Mouse (Mus musculus) MEL (cell line): Measurements from ENCODE around the gene Gm35549. TPM values are rescaled to one million over a fixed set of nuclear protein-coding genes. Genes with fewer than 3 reads are reported as not detected.

Experiments used
- DNase-seq: peaks from one replicate; pipeline ENCODE4 v3.0.0; 2011; ENCODE audit warnings: low read depth, low spot score
- H3K27ac ChIP-seq: 2 replicates; pipeline ENCODE4 v1.5.1; 2012; ENCODE audit warnings: low read depth, mild to moderate bottlenecking, control low read depth, low read length, moderate library complexity; ENCODE audit not compliant: control insufficient read depth
- H3K27me3 ChIP-seq, 2 experiments: fragments of 150-350 bp in 1 of 2; sonication (generic) in 1 of 2; 2 replicates each; pipeline ENCODE4 v1.6.1; 2012; ENCODE audit warnings: low read length in 2 of 2, mild to moderate bottlenecking in 2 of 2, improper control_type of control experiment in 1 of 2, moderate library complexity in 1 of 2; ENCODE audit not compliant: insufficient read depth in 2 of 2, control insufficient read depth in 1 of 2
- H3K36me3 ChIP-seq, 2 experiments: 2 replicates each; pipeline ENCODE4 v1.6.1; 2012 to 2014; ENCODE audit warnings: low read length in 2 of 2, improper control_type of control experiment in 1 of 2, inconsistent platforms in 1 of 2, mild to moderate bottlenecking in 1 of 2; ENCODE audit not compliant: insufficient read depth in 2 of 2, control insufficient read depth in 1 of 2
- H3K4me1 ChIP-seq, 2 experiments: fragments of 150-350 bp in 1 of 2; sonication (generic) in 1 of 2; 2 replicates each; pipeline ENCODE4 v1.6.1; 2012; ENCODE audit warnings: low read length in 2 of 2, improper control_type of control experiment in 1 of 2, mild to moderate bottlenecking in 1 of 2; ENCODE audit not compliant: insufficient read depth in 2 of 2, control insufficient read depth in 1 of 2
- H3K4me3 ChIP-seq, 2 experiments: fragments of 150-350 bp in 1 of 2; sonication (generic) in 1 of 2; 2 replicates each; pipeline ENCODE4 v1.5.1; 2012; ENCODE audit warnings: low read depth in 2 of 2, low read length in 2 of 2, mild to moderate bottlenecking in 2 of 2, moderate library complexity in 2 of 2, control low read depth in 1 of 2, improper control_type of control experiment in 1 of 2; ENCODE audit not compliant: control insufficient read depth in 1 of 2, insufficient read depth in 1 of 2
- H3K79me2 ChIP-seq: 2 replicates; pipeline ENCODE4 v1.6.1; 2012; ENCODE audit warnings: mild to moderate bottlenecking, low read length, moderate library complexity; ENCODE audit not compliant: control insufficient read depth, poor library complexity, insufficient read depth
- H3K9ac ChIP-seq: 2 replicates; pipeline ENCODE4 v1.6.1; 2012; ENCODE audit warnings: low read depth, mild to moderate bottlenecking, control low read depth, low read length, moderate library complexity; ENCODE audit not compliant: control insufficient read depth, poor library complexity, severe bottlenecking
- H3K9me3 ChIP-seq: fragments of 150-350 bp; sonication (generic); replicated peaks from 2 replicates; pipeline ENCODE4 v1.6.1; 2012; ENCODE audit warnings: mild to moderate bottlenecking, low read length, improper control_type of control experiment, moderate library complexity; ENCODE audit not compliant: insufficient read depth
- CHD2 ChIP-seq: IDR thresholded peaks from 2 replicates; pipeline ENCODE4 v1.6.1; 2011; ENCODE audit warnings: low read length, improper control_type of control experiment
- E2F4 ChIP-seq: IDR thresholded peaks from 2 replicates; pipeline ENCODE4 v1.6.1; 2011; ENCODE audit warnings: low read depth, low read length, improper control_type of control experiment, borderline replicate concordance
- ELF1 ChIP-seq: IDR thresholded peaks from 2 replicates; pipeline ENCODE4 v1.6.1; 2014; ENCODE audit warnings: low read depth, mild to moderate bottlenecking, inconsistent platforms, low read length, improper control_type of control experiment, moderate library complexity
- ETS1 ChIP-seq: IDR thresholded peaks from 2 replicates; pipeline ENCODE4 v1.6.1; 2012; ENCODE audit warnings: low read depth, mild to moderate bottlenecking, inconsistent platforms, low read length, improper control_type of control experiment, moderate library complexity
- GABPA ChIP-seq: IDR thresholded peaks from 2 replicates; pipeline ENCODE4 v1.6.1; 2012; ENCODE audit warnings: low read depth, mild to moderate bottlenecking, inconsistent platforms, low read length, improper control_type of control experiment, moderate library complexity
- GATA1 ChIP-seq: IDR thresholded peaks from 2 replicates; pipeline ENCODE4 v1.6.1; 2011; ENCODE audit warnings: low read depth, low read length, improper control_type of control experiment
- HCFC1 ChIP-seq: IDR thresholded peaks from 2 replicates; pipeline ENCODE4 v1.6.1; 2012; ENCODE audit warnings: low read depth, mild to moderate bottlenecking, inconsistent platforms, low read length, improper control_type of control experiment, moderate library complexity
- KAT2A ChIP-seq: conservative IDR thresholded peaks from 2 replicates; pipeline ENCODE4 v1.6.1; 2012; ENCODE audit warnings: low read depth, low read length, improper control_type of control experiment, inconsistent platforms
- MAX ChIP-seq: IDR thresholded peaks from 2 replicates; pipeline ENCODE4 v1.6.1; 2011; ENCODE audit warnings: low read length, improper control_type of control experiment
- MXI1 ChIP-seq: IDR thresholded peaks from 2 replicates; pipeline ENCODE4 v1.6.1; 2011; ENCODE audit warnings: mild to moderate bottlenecking, low read depth, low read length, improper control_type of control experiment
- MYC ChIP-seq: IDR thresholded peaks from 2 replicates; pipeline ENCODE4 v1.6.1; 2011; ENCODE audit warnings: low read depth, mild to moderate bottlenecking, low read length, improper control_type of control experiment, moderate library complexity
- NELFE ChIP-seq: IDR thresholded peaks from 2 replicates; pipeline ENCODE4 v1.6.1; 2011; ENCODE audit warnings: low read depth, low read length, improper control_type of control experiment
- POLR2A ChIP-seq, 2 experiments: IDR thresholded peaks; 2 replicates each; pipeline ENCODE4 v1.6.1; 2011 to 2012; ENCODE audit warnings: low read length in 2 of 2, mild to moderate bottlenecking in 2 of 2, control low read depth in 1 of 2, improper control_type of control experiment in 1 of 2, low read depth in 1 of 2, moderate library complexity in 1 of 2; ENCODE audit not compliant: control insufficient read depth in 1 of 2, insufficient read depth in 1 of 2, poor library complexity in 1 of 2
- POLR2AphosphoS2 ChIP-seq: IDR thresholded peaks from 2 replicates; pipeline ENCODE4 v1.6.1; 2011; ENCODE audit warnings: low read length, improper control_type of control experiment
- RCOR1 ChIP-seq: IDR thresholded peaks from 2 replicates; pipeline ENCODE4 v1.6.1; 2012; ENCODE audit warnings: low read depth, mild to moderate bottlenecking, inconsistent platforms, low read length, improper control_type of control experiment
- SIN3A ChIP-seq: IDR thresholded peaks from 2 replicates; pipeline ENCODE4 v1.6.1; 2012; ENCODE audit warnings: low read length, improper control_type of control experiment, inconsistent platforms
- SMC3 ChIP-seq: IDR thresholded peaks from 2 replicates; pipeline ENCODE4 v1.6.1; 2011; ENCODE audit warnings: low read depth, low read length, improper control_type of control experiment
- TBP ChIP-seq: IDR thresholded peaks from 2 replicates; pipeline ENCODE4 v1.8.0; 2011; ENCODE audit warnings: low read depth, low read length, improper control_type of control experiment
- TCF12 ChIP-seq: IDR thresholded peaks from 2 replicates; pipeline ENCODE4 v1.6.1; 2014; ENCODE audit warnings: low read depth, mild to moderate bottlenecking, inconsistent platforms, low read length, improper control_type of control experiment, moderate library complexity
- USF2 ChIP-seq, 2 experiments: IDR thresholded peaks; 2 replicates each; pipeline ENCODE4 v1.6.1; 2011 to 2012; ENCODE audit warnings: improper control_type of control experiment in 2 of 2, low read length in 2 of 2, borderline replicate concordance in 1 of 2, inconsistent platforms in 1 of 2, low read depth in 1 of 2, mild to moderate bottlenecking in 1 of 2; ENCODE audit not compliant: insufficient read depth in 1 of 2
- ZKSCAN1 ChIP-seq: IDR thresholded peaks from 2 replicates; pipeline ENCODE4 v1.6.1; 2012; ENCODE audit warnings: low read depth, mild to moderate bottlenecking, inconsistent platforms, low read length, improper control_type of control experiment, moderate library complexity
- polyA plus RNA-seq, 2 experiments: library from polyadenylated mRNA; stranded (reverse) in 1 of 2; unstranded in 1 of 2; fragments of >175 nt in 1 of 2; fragments of >200 nt in 1 of 2; gene quantifications; 2 replicates each; pipeline versions ENCODE4 v1.2.1 to v1.2.4; 2012; ENCODE audit warnings: low replicate concordance in 2 of 2, low read depth in 1 of 2; ENCODE audit not compliant: insufficient read length in 2 of 2, insufficient read depth in 1 of 2, missing spikeins in 1 of 2
- total RNA-seq: library from RNA; depleted of rRNA; stranded (reverse); fragments of 300-350 nt; gene quantifications from 2 replicates; pipeline ENCODE4 v1.2.3, GENCODE M21; 2012

Gm35549 gene
- total and polyA plus RNA-seq, 3 experiments: 0.31 TPM; not detected in 2

- Histone ChIP-seq H3K9ac (peak within 1 kb of the TSS; percentile 97), H3K79me2 (peaks cover 34% of the 10 kb centered on the region), H3K27ac (peak within 1 kb of the TSS; percentile 71), H3K4me1 (peaks cover 9 to 11% of the 10 kb centered on the region in 2 experiments), H3K27me3 (no peaks in the 10 kb centered on the region; a peak in 1 of 4 replicates), H3K36me3 (peaks cover 17 to 18% of the 10 kb centered on the region in 2 experiments), H3K4me3 (peak within 1 kb of the TSS; percentile 97 to 99), H3K9me3 (no peaks in the 10 kb centered on the region)
- peak; percentile 94 for DNase-seq
- TF ChIP-seq MYC (no peak), E2F4 (no peak), GABPA (peak; percentile 35; the same call in 1 of the 2 replicates), NELFE (peak; percentile 82), USF2 (IDR thresholded peaks at IDR 0.05; ENCODE audit: borderline replicate concordance in 1 of 2, insufficient read depth in 1 of 2, low read depth in 1 of 2, low read length in 2 of 2) (no peak), MAX (0 out of 2 replicates have a peak, but pooled peaks have one; percentile 26), SIN3A (peak; percentile 73), TBP (peak; percentile 72; the same call in 1 of the 2 replicates), ETS1 (0 out of 2 replicates have a peak, but pooled peaks have one; percentile 16), TCF12 (peak; percentile 58), ZKSCAN1 (no peak), ELF1 (peak; percentile 88), RCOR1 (no peak), POLR2AphosphoS2 (peak; percentile 80; the same call in 1 of the 2 replicates), MXI1 (peak; percentile 63; the same call in 1 of the 2 replicates), POLR2A (IDR thresholded peaks at IDR 0.05; ENCODE audit: control insufficient read depth in 1 of 2, insufficient read depth in 1 of 2, low read depth in 1 of 2, low read length in 2 of 2, poor library complexity in 1 of 2) (peak; percentile 83 to 86), SMC3 (no peak), HCFC1 (peak; percentile 88)
Observed at GRCm38 (mm10) chr9:122865697-122866166, 21.9 kb upstream of the Gm35549 start, which contains the start of gene Zfp445. Zfp445 (minus strand) TSS chr9:122866006.

GRCm38 (mm10) chr9:122864848-122865247 lies 21.0 kb upstream of the Gm35549 start:
- Histone ChIP-seq H3K9me3 (no peaks in the 10 kb centered on the region), H3K27ac (no peak overlapping the region), H3K4me3 (peak overlapping the region; percentile 97 to 99), H3K79me2 (peaks cover 37% of the 10 kb centered on the region), H3K4me1 (peaks cover 9 to 11% of the 10 kb centered on the region in 2 experiments), H3K9ac (peak overlapping the region; percentile 97), H3K36me3 (peaks cover 18 to 23% of the 10 kb centered on the region in 2 experiments), H3K27me3 (no peaks in the 10 kb centered on the region; a peak in 1 of 4 replicates)
- DNase-seq: peak; percentile 41
- TF ChIP-seq KAT2A (no peak), TBP (no peak), GABPA (no peak), CHD2 (no peak), E2F4 (no peak), GATA1 (no peak), HCFC1 (no peak)
